Mouse (Mus musculus): ENCODE results near the gene Ptprz1.
A peak's percentile ranks its signal among the peaks of the same experiment; 100 is the strongest.

The Ptprz1 gene

GRCm38 (mm10) chr6:22874781-22875613 is at the start of gene Ptprz1:
Gene Ptprz1 (plus strand): TSS chr6:22875502.
- DNase-seq (ENCODE audit: low read depth), result no peak

GRCm38 (mm10) chr6:22833637-22834036 is 41.7 kb upstream of the Ptprz1 start:
- no peak for DNase-seq (ENCODE audit: low read depth)

DNA sequence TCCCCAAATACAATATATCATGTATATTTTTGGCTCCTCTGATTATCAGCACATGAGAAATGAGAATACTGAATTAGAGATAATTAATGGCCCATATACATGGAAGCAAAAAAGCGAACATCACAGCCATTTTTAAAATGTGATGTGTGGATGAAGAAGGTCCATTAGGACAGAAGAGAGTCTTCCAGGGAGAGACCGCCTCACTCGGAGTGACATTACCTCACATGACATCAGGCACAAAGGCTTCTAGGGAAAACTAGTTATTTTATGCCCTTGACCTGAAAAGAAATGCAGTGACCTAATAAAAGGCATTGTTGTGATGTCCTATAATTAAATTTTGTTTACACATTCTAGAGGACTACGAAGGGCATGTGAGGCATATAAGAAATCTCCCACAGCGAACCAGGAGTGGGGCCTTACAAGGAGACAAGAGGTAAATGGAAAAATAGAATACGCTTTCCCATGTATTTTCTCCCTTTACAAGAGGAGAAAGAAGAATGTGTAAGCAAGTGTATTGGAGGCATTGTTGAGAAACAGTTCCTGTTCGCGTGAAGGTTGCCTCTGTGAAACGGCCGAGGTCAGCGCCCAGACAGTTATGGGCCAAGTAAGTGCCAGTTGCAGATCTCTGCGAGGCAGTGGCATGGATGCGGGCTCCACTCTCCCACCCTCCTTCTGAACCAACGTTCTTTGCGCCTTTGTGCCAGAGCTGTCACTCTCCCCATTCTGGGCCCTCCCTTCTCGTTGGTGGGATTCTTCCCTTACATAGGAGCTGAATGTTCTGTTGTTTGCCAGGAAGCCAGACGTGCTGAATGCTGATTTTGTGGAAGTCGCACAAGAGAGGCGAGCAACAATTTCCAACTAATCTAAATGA is 41.0 kb upstream of the Ptprz1 start:
- no peak for DNase-seq (ENCODE audit: low read depth)

DNA sequence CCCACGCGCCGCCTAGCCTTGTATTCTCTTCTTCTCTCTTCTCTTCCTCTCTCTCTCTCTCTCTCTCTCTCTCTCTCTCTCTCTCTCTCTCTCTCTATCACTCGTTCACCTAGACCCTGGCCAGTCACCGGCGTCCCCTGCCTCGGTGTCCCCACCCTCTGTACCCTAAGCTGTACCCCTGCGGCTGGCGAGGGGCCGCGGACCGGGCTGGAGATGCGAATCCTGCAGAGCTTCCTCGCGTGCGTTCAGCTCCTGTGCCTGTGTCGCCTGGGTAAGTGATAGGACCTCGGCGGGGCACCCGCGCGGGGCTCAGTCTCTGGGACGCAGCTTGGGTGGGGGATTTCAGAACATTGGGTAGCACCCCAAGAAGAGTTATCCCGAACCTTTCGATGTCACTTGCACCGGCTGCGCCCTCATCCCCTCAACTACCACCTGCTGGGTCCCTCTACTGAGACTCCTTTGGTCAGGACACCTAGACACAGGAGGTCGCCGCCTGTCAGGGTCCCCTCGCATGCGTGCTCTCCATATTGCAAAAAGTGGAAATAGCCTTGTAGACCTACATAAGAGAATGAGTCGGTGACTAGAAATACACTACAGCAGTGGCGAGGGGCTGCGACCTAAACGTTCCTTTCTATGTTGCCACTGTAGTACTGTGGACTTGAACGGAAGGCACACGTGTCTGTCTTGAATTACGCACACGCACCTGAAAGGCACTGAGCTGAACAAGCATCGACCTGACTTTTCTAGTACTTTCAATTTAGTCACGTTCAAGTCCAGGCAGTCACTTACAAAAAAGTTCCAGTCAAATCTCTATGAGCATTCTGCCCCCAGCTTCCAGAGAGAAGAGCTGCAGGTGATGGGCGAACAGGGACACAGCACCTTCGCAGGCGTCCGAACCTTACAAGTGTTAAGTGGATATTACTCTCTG is 576 bp downstream of the Ptprz1 start:
- DNase-seq (ENCODE audit: low read depth), result no peak

DNA sequence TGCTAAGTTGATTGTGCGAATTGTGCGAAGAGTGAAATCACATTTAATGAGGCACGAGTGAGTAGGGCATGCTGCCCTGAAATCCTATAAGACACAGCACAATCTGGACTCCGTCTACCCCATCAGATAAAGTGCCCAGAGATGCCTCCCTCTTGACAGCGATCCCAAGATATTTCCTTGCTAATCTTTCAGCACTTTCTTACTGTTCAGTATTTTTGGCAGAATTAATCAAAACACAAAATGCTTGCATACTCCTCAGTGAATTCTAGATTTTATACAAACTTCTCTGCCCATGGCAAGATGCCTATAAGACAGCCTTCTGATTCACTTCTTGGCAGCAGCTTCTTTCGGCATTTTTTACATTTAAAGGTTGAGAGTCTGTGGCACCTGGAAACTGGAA is 12.7 kb downstream of the Ptprz1 start:
- no peak for DNase-seq (ENCODE audit: low read depth)

DNA sequence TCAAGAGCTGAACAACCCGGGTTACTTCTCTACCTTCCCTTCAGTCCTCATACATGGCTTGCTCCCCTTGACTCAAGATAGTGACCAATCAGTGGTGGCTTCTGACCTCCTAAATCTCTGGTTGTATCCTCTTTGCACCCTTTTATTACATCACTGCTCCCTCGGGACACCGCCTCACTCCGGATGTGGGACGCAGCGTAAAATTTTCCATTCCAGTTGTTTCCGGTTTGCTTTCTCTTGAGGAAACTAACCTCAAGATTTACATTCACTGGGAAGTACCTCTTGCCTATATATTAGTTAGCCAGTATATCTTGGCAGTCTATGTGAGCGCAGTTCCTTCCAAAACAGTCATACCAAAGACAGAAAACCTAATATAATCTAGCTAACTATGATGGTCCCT is 14.0 kb downstream of the Ptprz1 start:
- DNase-seq (ENCODE audit: low read depth), result no peak

GRCm38 (mm10) chr6:22901983-22902382 is 26.7 kb downstream of the Ptprz1 start:
- DNase-seq (ENCODE audit: low read depth), result no peak

- no peak for DNase-seq (ENCODE audit: low read depth)
These were observed 33.4 kb downstream of the Ptprz1 start for GRCm38 (mm10) chr6:22908510-22909256.

DNA sequence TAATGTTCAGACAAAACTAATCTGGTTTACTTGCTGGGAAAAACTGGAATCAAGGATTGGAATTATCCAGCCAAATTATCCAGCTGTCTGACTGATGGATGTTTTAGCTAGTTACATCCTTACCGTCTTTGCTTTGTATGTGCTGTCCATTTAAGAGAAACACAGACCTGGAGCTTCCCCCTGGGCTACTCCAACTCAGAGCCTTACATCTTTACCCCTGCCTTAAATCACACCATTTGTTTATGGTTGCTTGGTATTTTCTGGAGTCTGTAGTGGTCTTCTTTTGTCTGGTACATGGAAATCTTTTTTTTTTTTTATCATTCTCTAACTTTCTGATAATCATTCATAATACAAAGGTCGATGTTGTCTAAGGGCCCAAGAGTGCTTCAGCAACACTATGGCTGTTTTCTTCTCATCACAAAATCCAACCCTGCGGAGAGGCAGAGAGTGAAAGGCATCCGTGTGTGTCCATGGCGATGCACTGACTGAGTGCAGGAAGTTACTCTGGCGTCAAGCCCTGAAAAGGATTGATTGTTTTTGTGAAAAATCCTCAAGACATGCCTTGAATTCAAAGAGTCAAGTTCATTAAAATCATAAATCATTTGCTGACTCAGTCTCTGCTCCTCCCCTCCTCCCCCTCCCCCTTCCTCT is 34.1 kb downstream of the Ptprz1 start:
- DNase-seq (ENCODE audit: low read depth), result no peak

DNA sequence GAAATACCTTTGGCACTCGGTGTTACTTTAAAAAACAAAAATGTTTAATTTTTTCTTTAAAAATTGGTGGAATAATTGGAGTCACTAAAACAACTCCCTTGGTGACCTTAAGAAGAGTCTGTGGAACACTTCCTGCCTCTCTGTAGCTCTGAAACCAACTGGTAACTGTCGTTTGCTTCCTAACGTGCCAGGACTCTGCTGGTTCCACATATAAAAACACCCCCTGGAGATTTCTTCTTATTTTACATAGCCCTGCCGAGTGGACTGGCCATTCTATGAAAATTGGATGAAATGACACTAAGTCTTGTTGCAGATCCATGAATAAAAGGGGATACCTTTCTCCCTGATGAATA is 34.6 kb downstream of the Ptprz1 start:
- DNase-seq (ENCODE audit: low read depth), result no peak

DNA sequence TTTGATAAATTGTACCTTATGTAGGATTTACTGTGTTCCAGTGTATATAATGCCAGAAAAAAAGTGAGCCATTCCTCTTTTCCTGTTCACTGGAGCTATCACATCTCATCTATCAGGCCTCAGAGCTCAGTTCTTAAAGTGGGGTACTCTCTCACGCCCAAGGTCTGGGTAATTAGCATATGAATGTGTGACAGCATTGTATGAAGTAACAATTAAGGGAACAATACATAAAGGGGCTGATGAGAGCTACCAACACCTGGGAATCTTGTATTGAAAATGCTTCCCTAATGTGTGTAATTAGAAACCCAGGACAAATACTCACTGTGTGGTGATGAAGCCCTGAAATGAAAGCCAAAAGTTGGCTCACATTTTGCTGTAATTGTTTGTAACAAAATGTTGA is 47.6 kb downstream of the Ptprz1 start:
- no peak for DNase-seq (ENCODE audit: low read depth)

GRCm38 (mm10) chr6:22932768-22933265 is 57.5 kb downstream of the Ptprz1 start:
- no peak for DNase-seq (ENCODE audit: low read depth)

DNA sequence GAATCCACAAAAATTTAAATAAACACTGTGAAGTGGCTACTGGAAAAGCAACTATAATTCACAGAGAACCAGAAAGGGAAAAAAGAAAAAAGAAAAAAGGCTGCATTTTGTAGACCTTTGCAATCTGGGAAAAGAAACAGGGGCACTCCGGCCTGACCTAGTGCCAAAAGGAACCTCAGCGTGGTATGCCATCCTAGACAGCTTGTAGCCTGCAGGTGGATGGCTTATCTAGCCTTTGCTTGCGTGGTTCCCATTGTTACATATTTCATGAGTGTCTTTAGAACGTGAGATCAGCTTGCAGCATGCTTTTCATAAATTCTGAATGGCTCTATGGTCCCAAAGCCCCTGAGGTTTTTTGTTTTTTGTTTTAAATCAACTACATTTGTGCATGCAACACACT is 61.8 kb downstream of the Ptprz1 start:
- no peak for DNase-seq (ENCODE audit: low read depth)

- no peak for DNase-seq (ENCODE audit: low read depth)
These were observed 62.2 kb downstream of the Ptprz1 start for GRCm38 (mm10) chr6:22937526-22937925.

DNA sequence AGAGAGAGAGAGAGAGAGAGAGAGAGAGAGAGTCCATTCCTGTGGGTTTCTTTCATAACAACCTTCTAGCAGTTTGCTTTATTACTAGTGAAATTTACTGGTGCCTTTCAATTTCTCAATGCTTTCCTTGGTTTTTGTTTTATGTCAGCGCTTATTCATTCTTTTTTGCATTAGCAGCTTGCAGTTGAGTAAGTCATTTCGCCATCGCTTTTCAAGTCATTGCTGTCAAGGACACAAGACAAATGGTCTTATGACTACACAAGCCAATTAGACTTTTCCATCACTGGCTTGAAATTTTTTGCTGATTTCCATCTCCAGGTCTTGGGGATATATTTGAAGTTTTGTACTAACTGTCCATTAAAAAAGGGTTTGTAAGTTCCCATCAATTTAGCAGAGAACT is 68.9 kb downstream of the Ptprz1 start:
- no peak for DNase-seq (ENCODE audit: low read depth)

DNA sequence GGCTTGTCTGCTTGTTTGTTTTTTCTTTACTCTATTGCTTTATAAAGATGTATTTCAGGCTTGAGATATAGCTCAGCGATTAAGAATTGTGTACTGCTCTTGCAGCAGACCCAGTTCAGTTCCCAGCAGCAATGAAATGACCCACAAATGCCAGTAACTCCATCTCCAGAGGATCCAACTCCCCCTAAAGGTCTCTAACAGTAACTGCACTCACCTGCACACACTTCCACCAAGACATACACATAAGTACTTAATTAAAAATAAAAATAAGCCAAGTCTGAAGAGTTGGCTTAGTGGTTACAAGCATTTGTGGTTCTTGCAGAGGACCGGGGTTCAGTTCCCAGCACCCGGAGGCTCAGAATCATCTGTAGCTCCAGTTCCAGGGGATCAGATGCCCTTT is 88.1 kb downstream of the Ptprz1 start:
- no peak for DNase-seq (ENCODE audit: low read depth)

DNA sequence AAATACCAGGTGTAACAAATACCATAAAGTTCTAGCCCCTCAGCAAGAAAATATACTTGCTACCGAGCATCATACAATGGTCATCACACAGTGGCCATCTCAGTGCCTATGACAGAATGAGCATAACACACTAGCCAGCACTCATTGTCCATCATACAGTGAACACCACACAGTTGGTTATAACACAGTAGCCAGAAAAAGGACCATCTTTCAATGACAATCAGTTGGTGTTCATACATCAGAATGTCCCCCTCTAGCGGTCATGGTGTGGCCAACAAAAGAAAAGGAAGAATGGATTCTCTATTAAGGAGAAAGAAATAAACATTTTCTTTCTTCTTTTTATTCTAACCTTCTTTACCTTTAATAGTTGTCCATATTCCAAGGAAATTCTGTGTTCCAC is 92.8 kb downstream of the Ptprz1 start:
- DNase-seq (ENCODE audit: low read depth), result peak; percentile 1

DNA sequence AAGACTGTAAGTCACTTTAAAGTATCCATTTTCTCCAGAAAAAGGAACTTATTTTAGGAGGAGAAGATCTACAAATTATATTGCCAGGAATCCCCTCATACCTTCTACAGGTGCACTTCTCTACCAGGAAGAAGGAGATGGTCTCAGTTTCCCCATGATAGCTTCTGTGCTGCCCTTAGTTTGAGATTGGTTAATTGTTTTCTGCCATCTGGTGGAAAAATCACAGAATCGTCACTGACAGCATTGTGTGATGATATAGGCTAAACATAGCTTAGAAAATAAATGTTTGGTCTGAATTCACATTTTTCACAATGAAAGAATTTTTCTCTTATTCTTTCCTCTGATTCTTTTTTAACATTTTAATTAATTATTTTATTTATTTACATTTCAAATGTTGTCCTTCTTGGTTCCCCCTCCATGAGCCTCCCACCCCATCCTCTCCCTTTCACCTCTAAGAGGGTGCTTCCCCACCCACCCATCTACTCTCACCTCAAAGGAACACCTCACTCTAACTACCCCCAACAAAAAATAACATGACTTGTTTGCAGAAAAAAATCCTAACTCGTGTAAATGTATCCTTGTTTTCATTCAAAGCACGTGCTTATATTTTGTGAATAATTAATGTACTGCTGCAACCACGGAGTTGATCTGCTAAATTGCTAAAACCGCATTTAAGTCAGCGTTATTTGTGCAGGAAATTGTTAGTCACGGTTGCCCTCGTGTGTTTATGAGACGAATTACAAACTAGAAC is 108.6 kb downstream of the Ptprz1 start:
- DNase-seq (ENCODE audit: low read depth), result no peak

DNA sequence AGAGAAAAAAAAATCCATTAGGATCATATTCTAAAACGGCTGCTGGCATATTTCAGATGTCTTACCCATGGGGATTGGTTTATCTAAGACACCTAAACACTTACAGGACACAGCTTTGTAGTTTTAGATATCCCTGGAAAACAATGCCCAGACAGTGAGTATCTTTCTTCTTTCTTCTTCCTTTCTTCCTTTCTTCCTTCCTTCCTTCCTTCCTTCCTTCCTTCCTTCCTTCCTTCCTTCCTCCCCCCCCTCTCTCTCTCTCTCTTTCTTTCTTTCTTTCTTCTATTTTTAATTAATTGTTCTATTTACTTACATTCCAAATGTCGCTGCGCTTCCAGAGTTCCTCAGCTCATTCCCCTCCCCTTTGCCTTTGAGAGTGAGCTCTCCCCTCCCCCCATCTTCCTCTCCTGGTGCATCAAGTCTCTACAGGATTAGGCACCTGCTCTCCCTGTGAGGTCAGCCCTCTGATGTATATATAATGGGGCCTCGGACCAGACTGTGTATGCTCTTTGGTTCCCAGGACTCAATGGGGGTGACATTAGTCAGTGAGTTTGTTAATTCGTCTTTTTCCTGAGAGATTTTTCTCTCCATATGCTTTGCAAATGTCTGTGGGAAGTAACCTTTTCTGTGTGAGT is 109.3 kb downstream of the Ptprz1 start:
- DNase-seq (ENCODE audit: low read depth), result no peak

DNA sequence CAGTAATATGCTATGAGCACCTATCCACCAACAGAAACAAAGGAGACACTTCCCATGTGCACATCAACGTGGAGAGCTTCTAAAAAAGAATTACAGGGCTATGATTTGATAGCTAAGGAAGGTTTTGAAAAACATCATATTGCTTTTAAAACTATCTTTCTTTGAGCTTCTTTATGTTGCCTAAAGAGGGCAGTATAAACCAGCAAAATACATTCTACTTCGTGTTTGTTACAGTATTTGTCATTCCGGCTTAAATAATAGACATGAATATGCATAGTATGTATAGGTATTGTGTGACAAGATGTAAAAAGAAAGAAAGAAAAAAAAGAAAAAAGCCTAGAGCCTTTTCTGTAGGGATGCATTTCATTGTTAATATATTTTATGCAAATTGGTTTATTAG is 127.8 kb downstream of the Ptprz1 start:
- DNase-seq (ENCODE audit: low read depth), result no peak
